Mouse (Mus musculus) hindbrain, embryonic 15.5 days (tissue): Measurements from ENCODE around the gene Jmjd8. TPM values are rescaled to one million over a fixed set of nuclear protein-coding genes. Genes with fewer than 3 reads are reported as not detected.
"Not testable (repeated sequence)": the region's sequence is repeated elsewhere in the genome, so short reads cannot be mapped to it uniquely, and the experiment has no call there.

Experiments
- ATAC-seq: fragments of 200-750 bp; cut with Nextera tagmentation; 2 replicates; pipeline ENCODE4 v1.8.0; 2017; ENCODE audit warnings: low read depth, moderate number of reproducible peaks, moderate TSS enrichment; ENCODE audit not compliant: low FRiP score
- H3K27ac ChIP-seq: fragments of 300-500 bp; sonication (generic); replicated peaks from 2 replicates; pipeline ENCODE4 v1.5.1; 2015; ENCODE audit warnings: mild to moderate bottlenecking, inconsistent platforms
- H3K27me3 ChIP-seq: fragments of 300-500 bp; sonication (generic); 2 replicates; pipeline ENCODE4 v1.6.1; 2015; ENCODE audit warnings: control low read depth, inconsistent platforms
- H3K36me3 ChIP-seq: fragments of 300-500 bp; sonication (generic); 2 replicates; pipeline ENCODE4 v1.6.1; 2015; ENCODE audit warnings: control low read depth, inconsistent platforms
- H3K4me1 ChIP-seq: fragments of 300-500 bp; sonication (generic); replicated peaks from 2 replicates; pipeline ENCODE4 v1.6.1; 2015; ENCODE audit warnings: control low read depth, inconsistent platforms
- H3K4me2 ChIP-seq: fragments of 300-500 bp; sonication (generic); 2 replicates; pipeline ENCODE4 v1.6.1; 2015; ENCODE audit warnings: moderate library complexity, mild to moderate bottlenecking, inconsistent platforms
- H3K4me3 ChIP-seq: fragments of 300-500 bp; sonication (generic); 2 replicates; pipeline ENCODE4 v1.5.1; 2015; ENCODE audit warnings: mild to moderate bottlenecking, inconsistent platforms
- H3K9ac ChIP-seq: fragments of 300-500 bp; sonication (generic); 2 replicates; pipeline ENCODE4 v1.6.1; 2015; ENCODE audit warnings: inconsistent platforms
- H3K9me3 ChIP-seq: fragments of 300-500 bp; sonication (generic); 2 replicates; pipeline ENCODE4 v1.6.1; 2016; ENCODE audit warnings: control low read depth, inconsistent platforms
- WGBS: fragments of 180-500 bp; shearing (Covaris S2); methylation state at CpG from one replicate; pipeline ENCODE4 v1.1.7; 2015; 5-methylcytosine and 5-hydroxymethylcytosine counted together
- polyA plus RNA-seq: library from polyadenylated mRNA; unstranded; fragments of >200 nt; fragmentation: Nextera tagmentation; extraction: Ambion mirVana; gene quantifications from 2 replicates; pipeline ENCODE4 v1.2.1, GENCODE M21; 2015

Jmjd8 gene
- polyA plus RNA-seq, 1 experiment from 2014 or later, result 55.0 TPM

DNA sequence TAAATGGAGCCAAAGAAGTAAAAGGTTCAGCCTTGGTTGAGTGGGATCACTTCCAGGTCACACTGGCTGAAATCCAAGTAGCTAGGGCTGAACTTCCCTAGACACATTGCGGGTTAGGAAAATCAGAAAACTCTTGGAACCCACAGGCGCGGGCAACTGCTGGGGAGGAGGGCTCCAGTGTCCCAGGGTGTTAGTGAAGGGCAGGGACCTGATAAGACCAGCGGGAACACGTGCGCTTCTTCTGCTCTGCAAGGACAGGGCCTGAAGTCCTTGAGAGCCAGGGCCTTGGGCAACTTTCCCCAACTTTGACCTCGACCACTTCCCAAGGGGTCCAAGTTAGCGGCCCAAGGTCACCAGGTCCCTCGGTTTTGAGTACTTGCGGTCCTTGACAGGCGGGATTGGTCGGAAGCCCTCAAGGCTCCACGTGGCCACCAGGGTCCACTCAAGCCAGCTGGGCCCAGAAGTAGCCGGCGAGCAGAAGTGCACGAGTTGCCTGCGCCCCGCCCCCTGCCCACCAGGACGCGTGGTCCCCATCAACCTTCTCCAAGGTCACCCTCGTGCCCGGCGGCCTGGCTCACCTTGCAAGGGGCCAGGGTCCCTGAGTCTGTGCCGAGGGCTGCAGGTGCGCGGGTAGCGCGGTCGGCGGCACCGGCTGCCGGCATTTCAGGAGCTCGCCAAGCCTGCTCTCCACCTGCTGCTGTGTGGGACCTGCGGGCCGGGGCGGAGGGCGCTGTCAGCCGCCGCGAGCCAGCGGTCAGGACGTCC is 39.4 kb downstream of the Jmjd8 start:
- peak overlapping the region; percentile 72 for H3K9ac ChIP-seq
- peak overlapping the region; percentile 95 for H3K4me2 ChIP-seq
- peak overlapping the region; percentile 71 for H3K4me3 ChIP-seq
- no peaks in the 10 kb centered on the region for H3K36me3 ChIP-seq
- H3K27ac ChIP-seq, result peak overlapping the region; percentile 75
- 2% methylated on average over 42 of the region's 42 CpGs for WGBS
- ATAC-seq, result peak; percentile 40; the same call in 1 of the 2 replicates
- H3K9me3 ChIP-seq, result no peaks in the 10 kb centered on the region
- peaks cover 22% of the 10 kb centered on the region for H3K4me1 ChIP-seq
- H3K27me3 ChIP-seq, result no peaks in the 10 kb centered on the region

DNA sequence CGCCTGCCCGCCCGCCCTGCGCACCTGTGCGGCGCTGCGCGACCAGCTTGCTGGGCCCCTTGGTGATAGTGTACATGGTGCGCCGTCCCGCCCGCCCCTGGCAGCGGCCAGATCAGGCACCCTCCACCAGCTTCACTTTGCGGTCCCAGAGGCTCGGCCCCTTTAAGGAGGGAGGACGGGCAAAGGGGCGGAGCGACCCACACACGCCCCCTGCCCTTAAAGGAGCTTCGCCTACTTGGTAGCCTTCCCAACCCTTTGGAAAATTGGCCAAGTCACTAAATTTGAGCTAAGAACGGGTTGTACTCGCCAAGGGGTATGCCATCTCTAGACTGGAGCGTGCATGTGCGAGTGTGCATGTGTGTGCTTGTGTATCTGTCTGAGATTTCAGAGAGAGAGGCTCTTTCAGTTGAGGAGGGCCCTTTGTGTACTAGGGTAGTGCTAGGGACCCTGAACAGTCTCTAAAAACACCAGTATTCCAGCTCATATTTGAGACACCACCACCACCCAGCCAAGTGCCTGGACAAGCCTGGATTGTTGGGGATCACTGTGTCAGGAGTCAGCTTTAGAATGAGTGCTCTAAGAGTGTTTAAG is 40.0 kb downstream of the Jmjd8 start, which contains the start of gene Mcrip2:
Mcrip2 (minus strand) TSS at position 164 of the 591 bp plus-strand sequence.
- under 1% methylated on average over 24 of the region's 24 CpGs for WGBS
- peak within 1 kb of the TSS; percentile 72 for H3K9ac ChIP-seq
- no peaks in the 10 kb centered on the region for H3K9me3 ChIP-seq
- H3K27ac ChIP-seq, result peak within 1 kb of the TSS; percentile 75
- no peaks in the 10 kb centered on the region for H3K36me3 ChIP-seq
- H3K27me3 ChIP-seq, result no peaks in the 10 kb centered on the region
- peak within 1 kb of the TSS; percentile 95 for H3K4me2 ChIP-seq
- H3K4me1 ChIP-seq, result peaks cover 22% of the 10 kb centered on the region
- peak within 1 kb of the TSS; percentile 71 for H3K4me3 ChIP-seq
- ATAC-seq, result peak; percentile 82

DNA sequence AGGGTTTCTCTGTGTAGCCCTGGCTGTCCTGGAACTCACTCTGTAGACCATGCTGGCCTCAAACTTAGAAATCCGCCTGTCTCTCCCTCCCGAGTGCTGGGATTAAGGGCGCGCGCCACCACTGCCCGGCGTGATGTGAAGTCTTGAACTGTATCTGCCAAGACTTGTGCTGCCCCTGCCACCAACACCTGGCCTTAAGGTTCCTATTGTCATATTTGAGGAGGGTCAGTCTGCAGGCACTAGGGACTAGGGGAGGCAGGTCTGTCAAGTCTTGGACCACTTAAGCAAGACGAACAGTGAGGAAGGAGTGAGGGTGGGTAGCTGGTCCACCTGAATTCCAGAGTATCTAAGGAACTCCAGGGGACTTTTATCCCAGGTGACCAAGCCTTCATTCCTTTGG is 40.8 kb downstream of the Jmjd8 start:
- H3K36me3 ChIP-seq, result no peaks in the 10 kb centered on the region
- peaks cover 28% of the 10 kb centered on the region for H3K4me1 ChIP-seq
- 92% methylated on average over 8 of the region's 8 CpGs for WGBS
- H3K27ac ChIP-seq, result no peak overlapping the region
- no peak overlapping the region for H3K4me3 ChIP-seq
- no peak for ATAC-seq
- no peaks in the 10 kb centered on the region for H3K27me3 ChIP-seq
- H3K4me2 ChIP-seq, result no peak overlapping the region
- no peak overlapping the region for H3K9ac ChIP-seq
- H3K9me3 ChIP-seq, result no peaks in the 10 kb centered on the region

DNA sequence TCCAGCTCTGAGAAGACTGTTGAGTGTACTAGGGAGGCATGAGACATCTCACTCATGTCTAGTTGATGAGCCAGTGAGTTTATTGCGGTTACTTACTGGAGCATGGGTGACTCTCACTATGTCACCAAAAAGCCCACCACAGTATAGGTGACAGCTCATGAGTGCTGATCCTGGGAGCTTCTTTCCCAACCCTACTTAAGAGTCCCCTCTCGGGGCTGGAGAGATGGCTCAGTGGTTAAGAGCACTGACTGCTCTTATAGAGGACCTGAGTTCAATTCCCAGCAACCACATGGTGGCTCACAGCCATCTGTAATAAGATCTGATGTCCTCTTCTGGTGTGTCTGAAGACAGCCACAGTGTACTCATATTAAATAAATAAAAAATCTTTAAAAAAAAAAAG is 41.3 kb downstream of the Jmjd8 start:
- 90% methylated on average over 2 of the region's 2 CpGs for WGBS
- no peak for ATAC-seq
- no peak overlapping the region for H3K4me3 ChIP-seq

DNA sequence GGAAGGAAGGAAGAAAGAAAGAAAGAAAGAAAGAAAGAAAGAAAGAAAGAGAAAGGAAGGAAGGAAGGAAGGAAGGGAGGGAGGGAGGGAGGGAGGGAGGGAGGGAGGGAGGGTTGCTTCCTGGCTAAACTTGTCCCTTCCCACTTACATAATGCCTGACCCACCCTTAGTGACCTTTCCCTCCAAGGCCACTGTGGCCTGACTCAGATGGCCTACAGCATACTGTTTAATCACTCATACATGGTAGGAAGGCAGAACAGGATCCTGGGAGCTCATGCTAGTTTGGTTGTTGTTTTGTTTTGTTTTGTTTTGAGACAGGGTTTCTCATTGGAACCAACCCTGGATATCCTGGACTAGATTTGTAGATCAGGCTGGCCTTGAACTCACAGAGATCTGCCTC is 42.9 kb downstream of the Jmjd8 start:
- not testable (repeated sequence) for ATAC-seq, H3K27ac ChIP-seq, H3K36me3 ChIP-seq, H3K4me3 ChIP-seq, H3K27me3 ChIP-seq, H3K9ac ChIP-seq, H3K4me2 ChIP-seq, H3K9me3 ChIP-seq
- peaks cover 35% of the 10 kb centered on the region for H3K4me1 ChIP-seq

More for the DNA sequence above, 41.3 kb downstream of the Jmjd8 start:
- no peaks in the 10 kb centered on the region for H3K36me3 ChIP-seq
- no peaks in the 10 kb centered on the region for H3K9me3 ChIP-seq
- H3K4me2 ChIP-seq, result no peak overlapping the region
- no peak overlapping the region for H3K27ac ChIP-seq
- peaks cover 28% of the 10 kb centered on the region for H3K4me1 ChIP-seq
- H3K27me3 ChIP-seq, result no peaks in the 10 kb centered on the region
- no peak overlapping the region for H3K9ac ChIP-seq

DNA sequence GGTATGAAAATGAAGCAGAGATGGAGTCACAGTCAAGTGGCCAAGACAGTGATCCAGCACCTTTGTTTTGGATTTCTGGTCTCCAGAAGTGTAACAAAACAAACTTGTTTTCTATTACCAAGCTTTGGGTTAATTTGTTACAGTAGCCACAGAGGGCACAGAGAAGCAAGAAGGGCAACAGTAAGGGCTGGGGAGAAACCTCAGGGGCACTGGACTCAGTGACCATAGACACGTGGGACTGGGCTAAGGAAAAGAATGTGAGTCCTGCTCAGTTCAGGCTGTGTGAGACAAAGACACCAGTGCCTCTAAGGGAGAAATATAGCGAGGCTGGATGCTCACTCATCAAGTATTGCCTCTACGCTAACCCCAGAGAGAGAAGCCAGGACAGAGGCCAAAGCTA is 44.0 kb downstream of the Jmjd8 start:
- H3K4me3 ChIP-seq, result no peak overlapping the region
- H3K9ac ChIP-seq, result no peak overlapping the region
- no peak overlapping the region for H3K27ac ChIP-seq
- no peaks in the 10 kb centered on the region for H3K27me3 ChIP-seq
- 91% methylated on average over 3 of the region's 3 CpGs for WGBS
- no peak overlapping the region for H3K4me2 ChIP-seq
- 0 out of 2 replicates have a peak, but pooled peaks cover under 1% of the 10 kb centered on the region for H3K36me3 ChIP-seq
- H3K9me3 ChIP-seq, result no peaks in the 10 kb centered on the region
- ATAC-seq, result no peak
- peaks cover 35% of the 10 kb centered on the region for H3K4me1 ChIP-seq

DNA sequence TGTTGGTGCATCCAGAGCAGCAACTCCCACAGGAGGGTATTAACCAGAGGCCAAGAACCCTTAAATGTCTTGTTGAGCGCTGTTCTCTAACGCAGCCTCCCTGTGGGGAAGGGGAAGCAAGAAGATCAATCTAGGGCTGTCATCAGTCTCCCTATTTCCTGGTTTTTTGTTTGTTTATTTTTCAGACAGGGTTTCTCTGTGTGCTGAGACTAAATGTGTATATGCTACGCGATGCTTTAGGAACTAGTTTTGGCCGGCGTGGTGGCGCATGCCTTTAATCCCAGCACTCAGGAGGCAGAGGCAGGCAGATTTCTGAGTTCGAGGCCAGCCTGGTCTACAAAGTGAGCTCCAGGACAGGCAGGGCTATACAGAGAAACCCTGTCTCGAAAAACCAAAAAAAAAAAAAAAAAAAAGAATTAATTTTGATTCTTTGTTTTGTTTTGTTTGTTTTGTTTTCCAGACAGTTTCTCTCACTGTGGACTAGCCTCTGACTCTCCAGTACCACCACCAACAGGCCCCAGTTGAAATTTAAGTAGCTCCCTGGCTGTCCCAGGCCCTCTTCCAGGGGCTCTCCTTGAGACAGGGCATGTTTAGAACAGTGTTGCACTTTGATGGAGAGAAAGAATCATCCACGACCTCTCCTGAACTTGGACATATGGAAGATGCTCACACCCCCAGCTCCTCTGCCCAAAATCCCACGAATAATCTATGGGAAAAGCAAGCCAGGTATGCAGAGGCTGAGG is 44.9 kb downstream of the Jmjd8 start:
- WGBS, result 79% methylated on average over 11 of the region's 11 CpGs
- Histone ChIP-seq H3K36me3 (0 out of 2 replicates have a peak, but pooled peaks cover 3% of the 10 kb centered on the region), H3K4me3 (peak overlapping the region; percentile 64), H3K4me2 (peak overlapping the region; percentile 90), H3K27ac (peak overlapping the region; percentile 95), H3K9me3 (no peaks in the 10 kb centered on the region), H3K4me1 (peaks cover 31% of the 10 kb centered on the region), H3K9ac (peak overlapping the region; percentile 61), H3K27me3 (no peaks in the 10 kb centered on the region)
- ATAC-seq, result no peak

DNA sequence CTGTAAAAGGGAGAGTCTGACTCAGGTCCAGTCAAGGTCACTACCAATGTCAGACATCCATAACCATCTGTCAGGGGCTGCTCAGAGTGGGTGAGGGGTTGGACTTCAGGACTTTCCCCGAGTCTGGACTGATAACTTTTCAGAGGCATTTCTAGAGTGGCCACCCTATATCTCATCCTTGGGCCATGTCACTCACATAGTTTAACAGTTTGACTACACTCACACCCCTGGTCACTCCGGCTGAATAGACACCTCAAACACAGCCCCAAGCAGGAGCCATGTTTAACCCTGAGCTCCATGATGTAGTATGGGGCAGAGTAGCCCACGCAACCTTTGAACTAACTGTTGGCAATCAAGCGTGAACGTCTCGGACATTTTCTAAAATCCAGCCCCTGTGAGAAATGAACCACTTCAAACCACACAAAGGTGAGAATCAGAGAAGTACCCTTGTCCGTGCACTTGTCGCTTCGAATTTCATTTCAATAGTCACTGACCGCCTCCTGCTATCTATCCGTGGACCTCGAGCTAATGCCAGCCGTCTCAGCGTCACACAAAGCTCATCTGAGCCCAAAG is 45.6 kb downstream of the Jmjd8 start:
- H3K4me2 ChIP-seq, result peak overlapping the region; percentile 90
- H3K4me3 ChIP-seq, result peak overlapping the region; percentile 64
- peak overlapping the region; percentile 61 for H3K9ac ChIP-seq
- no peaks in the 10 kb centered on the region for H3K9me3 ChIP-seq
- H3K27ac ChIP-seq, result peak overlapping the region; percentile 95
- peaks cover 26% of the 10 kb centered on the region for H3K4me1 ChIP-seq
- no peaks in the 10 kb centered on the region for H3K27me3 ChIP-seq
- peak; percentile 15; the same call in 1 of the 2 replicates for ATAC-seq
- H3K36me3 ChIP-seq, result 0 out of 2 replicates have a peak, but pooled peaks cover 3% of the 10 kb centered on the region
- WGBS, result 6% methylated on average over 14 of the region's 14 CpGs

DNA sequence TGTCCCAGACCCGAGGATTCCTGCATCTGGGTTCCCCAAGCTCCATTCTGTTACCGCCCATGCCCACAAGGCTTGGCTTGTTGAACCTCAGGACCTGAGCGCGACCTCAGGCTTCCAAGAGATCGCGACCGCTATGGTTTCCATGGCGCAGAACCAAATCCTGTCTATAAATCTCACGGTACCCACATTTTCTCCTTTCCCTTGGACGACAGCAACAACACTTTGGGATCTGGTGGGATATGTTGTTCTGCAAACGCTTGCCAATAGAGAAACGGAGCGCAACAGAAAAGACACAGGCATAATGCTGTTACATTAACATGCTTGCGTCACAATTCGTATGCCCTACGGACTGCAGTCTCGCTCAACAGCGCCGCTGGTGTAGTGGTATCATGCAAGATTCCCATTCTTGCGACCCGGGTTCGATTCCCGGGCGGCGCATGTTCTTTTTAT is 46.1 kb downstream of the Jmjd8 start, which contains the start of gene Mettl26:
Mettl26 (plus strand) TSS at position 354 of the 450 bp plus-strand sequence.
- H3K9me3 ChIP-seq, result no peaks in the 10 kb centered on the region
- peak within 1 kb of the TSS; percentile 64 for H3K4me3 ChIP-seq
- under 1% methylated on average over 25 of the region's 25 CpGs for WGBS
- peak within 1 kb of the TSS; percentile 90 for H3K4me2 ChIP-seq
- ATAC-seq, result peak; percentile 67
- 0 out of 2 replicates have a peak, but pooled peaks cover 3% of the 10 kb centered on the region for H3K36me3 ChIP-seq
- no peaks in the 10 kb centered on the region for H3K27me3 ChIP-seq
- H3K4me1 ChIP-seq, result peaks cover 27% of the 10 kb centered on the region
- H3K27ac ChIP-seq, result peak within 1 kb of the TSS; percentile 95
- H3K9ac ChIP-seq, result peak within 1 kb of the TSS; percentile 85

DNA sequence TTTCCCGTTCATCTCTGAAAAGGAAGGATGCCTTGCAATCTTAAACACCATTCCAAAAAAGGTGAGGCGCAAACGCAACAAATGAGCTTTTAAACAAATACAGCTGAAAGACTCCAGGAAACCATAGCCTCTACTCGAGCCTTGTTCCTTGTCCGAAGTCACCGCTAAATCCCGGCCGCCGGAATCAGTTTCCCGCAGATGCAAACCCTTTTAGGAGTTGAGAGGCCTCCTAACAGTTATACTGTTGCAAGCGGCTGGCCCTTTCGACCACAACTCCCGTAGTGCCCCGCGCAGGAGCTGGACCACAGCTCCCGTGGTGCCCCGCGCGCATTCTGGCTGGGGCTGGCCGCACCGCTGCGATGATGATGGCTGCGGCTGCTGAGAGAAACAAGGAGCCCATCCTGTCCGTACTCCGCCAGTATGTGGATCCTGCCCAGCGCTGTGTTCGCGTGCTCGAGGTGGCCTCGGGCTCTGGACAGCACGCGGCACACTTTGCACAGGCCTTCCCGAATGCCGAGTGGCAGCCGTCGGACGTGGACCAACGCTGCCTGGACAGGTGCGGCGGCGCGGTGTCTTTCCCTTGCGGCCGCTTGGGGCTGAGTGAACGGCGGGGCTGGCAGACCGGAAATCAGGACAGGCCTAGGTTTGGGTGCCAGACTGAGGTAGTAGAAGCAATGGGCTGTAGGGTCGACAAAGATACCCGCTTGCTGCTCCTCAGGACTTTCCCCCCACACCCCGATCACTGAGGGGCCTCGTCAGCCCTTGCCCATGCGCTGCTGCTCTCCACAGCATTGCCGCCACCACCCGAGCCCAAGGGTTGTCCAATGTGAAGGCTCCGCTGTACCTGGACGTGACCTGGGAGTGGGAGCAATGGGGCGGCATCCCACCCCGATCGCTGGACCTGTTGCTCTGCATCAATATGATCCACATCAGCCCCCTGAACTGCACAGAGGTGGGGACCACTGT is 46.8 kb downstream of the Jmjd8 start:
- peak overlapping the region; percentile 95 for H3K27ac ChIP-seq
- WGBS, result under 1% methylated on average over 59 of the region's 59 CpGs
- H3K9me3 ChIP-seq, result no peaks in the 10 kb centered on the region
- H3K27me3 ChIP-seq, result no peaks in the 10 kb centered on the region
- peak overlapping the region; percentile 90 for H3K4me2 ChIP-seq
- peak; percentile 89 for ATAC-seq
- peak overlapping the region; percentile 64 for H3K4me3 ChIP-seq
- peaks cover 34% of the 10 kb centered on the region for H3K4me1 ChIP-seq
- H3K36me3 ChIP-seq, result 0 out of 2 replicates have a peak, but pooled peaks cover 3% of the 10 kb centered on the region
- H3K9ac ChIP-seq, result peak overlapping the region; percentile 85
